ENCODE assay signal across 15 mouse cellular contexts in the genomic region with DNA sequence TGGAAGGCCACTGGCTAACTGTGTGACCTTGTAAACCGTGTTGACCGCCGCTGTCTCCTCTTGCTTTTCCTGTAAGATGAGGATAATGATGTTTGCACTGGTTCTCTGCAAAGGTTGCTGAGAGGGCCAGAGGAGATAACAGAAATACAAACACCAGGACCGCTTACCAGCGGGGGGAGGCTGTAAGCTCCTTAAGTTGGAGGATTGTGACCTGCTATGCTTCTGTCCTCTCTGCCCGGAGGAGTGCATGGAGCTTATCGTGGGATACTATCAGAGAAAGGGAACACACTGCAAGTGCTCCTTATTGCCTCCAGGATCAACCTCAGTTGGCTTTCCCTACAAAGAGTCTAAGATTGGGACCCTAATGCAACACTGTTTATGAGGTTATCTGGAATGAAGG.
DNase-seq lines count a peak whose midpoint lies in the region.
"Had no signal": no experiment of that assay in that cellular context is flagged by ENCODE, and none has a peak within 500 bp of the region (broad histone marks: within the 10 kb centered on the region; RNA-seq: fewer than 3 reads in every experiment).

No protein-coding gene starts in this region.

- peak; percentile 9 for DNase-seq in embryo, embryonic 10 days (ENCODE audit: low spot score)
- DNase-seq in embryo, embryonic 9.5 days (ENCODE audit: extremely low spot score), result no peak
- peak; percentile 53 for DNase-seq in retina, postnatal 1 day
- DNase-seq in yolk sac, embryonic 10.5 days (ENCODE audit: low spot score), result peak; percentile 9
- DNase-seq in right cerebral cortex, adult 18-20 months, result no peak
- DNase-seq: adrenal gland, adult 8-10 months; adrenal gland, postnatal 14 days; adrenal gland, postnatal 36 days; B cell, adult 2 months; cerebellum, adult 11-12 months; cerebellum, adult 2 months; cerebellum, adult 9-10 months; cerebellum, postnatal 25 days; embryo, embryonic 11 days; forebrain, postnatal 0 days had no signal

Comparison
In these comparisons a context has a peak if more than half of its experiments do, and no peak if none do; other contexts are left out.
1. DNase-seq: peak in embryo, embryonic 10 days (single experiment), retina, postnatal 1 day (single experiment) and yolk sac, embryonic 10.5 days (single experiment); none in embryo, embryonic 9.5 days (single experiment) and right cerebral cortex, adult 18-20 months (single experiment).